Mouse (Mus musculus) heart, adult 2 months (tissue): Measurements from ENCODE around the gene Bmpr1b. TPM values are rescaled to one million over a fixed set of nuclear protein-coding genes. Genes with fewer than 3 reads are reported as not detected.

Experiments
- DNase-seq, 2 experiments: peaks; one replicate each; pipeline ENCODE4 v3.0.0; 2021
- H3K27ac ChIP-seq: fragments of 200-600 bp; 2 replicates; pipeline ENCODE4 v1.8.1; 2022
- H3K27me3 ChIP-seq: fragments of 200-500 bp; 2 replicates; pipeline ENCODE4 v1.6.1; 2012; ENCODE audit warnings: mild to moderate bottlenecking, low read length, inconsistent platforms, mixed read lengths; ENCODE audit not compliant: control insufficient read depth, insufficient read depth
- H3K36me3 ChIP-seq: fragments of 200-500 bp; 2 replicates; pipeline ENCODE4 v1.6.1; 2012; ENCODE audit warnings: low read length, inconsistent platforms; ENCODE audit not compliant: control insufficient read depth, insufficient read depth
- H3K4me1 ChIP-seq: fragments of 200-500 bp; 2 replicates; pipeline ENCODE4 v1.6.1; 2011; ENCODE audit warnings: low read length; ENCODE audit not compliant: control insufficient read depth, insufficient read depth
- H3K4me3 ChIP-seq: fragments of 200-600 bp; 2 replicates; pipeline ENCODE4 v1.8.1; 2022
- H3K79me2 ChIP-seq: fragments of 200-500 bp; replicated peaks from 2 replicates; pipeline ENCODE4 v1.6.1; 2012; ENCODE audit warnings: mild to moderate bottlenecking, inconsistent platforms, low read length, moderate library complexity, mixed read lengths; ENCODE audit not compliant: control insufficient read depth, insufficient read depth
- H3K9ac ChIP-seq: fragments of 200-500 bp; 2 replicates; pipeline ENCODE4 v1.6.1; 2012; ENCODE audit warnings: low read depth, mild to moderate bottlenecking, control low read depth, inconsistent platforms, low read length, mixed read lengths
- CTCF ChIP-seq: fragments of 200-600 bp; IDR thresholded peaks from 2 replicates; pipeline ENCODE4 v1.8.1; 2022; ENCODE audit warnings: antibody characterized with exemption, mild to moderate bottlenecking, moderate library complexity
- EP300 ChIP-seq: fragments of 200-500 bp; IDR thresholded peaks from 2 replicates; pipeline ENCODE4 v1.6.1; 2011; ENCODE audit warnings: low read depth, low read length, control low read depth; ENCODE audit not compliant: insufficient read depth
- POLR2A ChIP-seq: fragments of 200-500 bp; IDR thresholded peaks from 2 replicates; pipeline ENCODE4 v1.6.1; 2011; ENCODE audit warnings: mild to moderate bottlenecking, low read depth, low read length, control low read depth; ENCODE audit not compliant: insufficient read depth
- WGBS: fragments of 180-500 bp; shearing (Covaris S2); methylation state at CpG from one replicate; pipeline ENCODE4 v1.1.7; 2018; 5-methylcytosine and 5-hydroxymethylcytosine counted together
- intact Hi-C: fragments of 180-260 bp; cut with DNase I; formaldehyde crosslinking; loops from one replicate; pipeline ENCODE4 v1.15.1; 2025
- polyA plus RNA-seq: library from polyadenylated mRNA; depleted of rRNA; stranded (reverse); fragments of >200 nt; gene quantifications from 2 replicates; pipeline ENCODE4 v1.2.3, GENCODE M21; 2012
- total RNA-seq, 2 experiments: library from RNA; stranded (reverse); gene quantifications; 2 replicates each; pipeline ENCODE4 v1.2.3; 2021

Bmpr1b gene
- total and polyA plus RNA-seq, 3 experiments = 0.29 to 0.43 (median 0.30) TPM

- 46% methylated on average over 9 of the region's 9 CpGs for WGBS
- H3K4me3 ChIP-seq = no peak overlapping the region
- no peak overlapping the region for H3K27ac ChIP-seq
- H3K4me1 ChIP-seq = no peaks in the 10 kb centered on the region; the same call in 1 of the 2 replicates
- TF ChIP-seq POLR2A (no peak), CTCF (no peak), EP300 (no peak)
- no peaks in the 10 kb centered on the region for H3K36me3 ChIP-seq
- DNase-seq = no peak
- intact Hi-C loops = no loop called here
- H3K27me3 ChIP-seq = peaks cover 10% of the 10 kb centered on the region
- H3K9ac ChIP-seq = no peak overlapping the region
- H3K79me2 ChIP-seq = no peaks in the 10 kb centered on the region
Observed at GRCm38 (mm10) chr3:142164981-142165380, 4.2 kb downstream of the Bmpr1b start.

- Histone ChIP-seq H3K4me3 (no peak overlapping the region), H3K79me2 (no peaks in the 10 kb centered on the region), H3K4me1 (no peaks in the 10 kb centered on the region), H3K27me3 (peaks cover 6% of the 10 kb centered on the region), H3K9ac (no peak overlapping the region), H3K27ac (no peak overlapping the region), H3K36me3 (no peaks in the 10 kb centered on the region)
- intact Hi-C loops = no loop called here
- no peak for TF ChIP-seq POLR2A
- TF ChIP-seq CTCF = no peak
- no peak for TF ChIP-seq EP300
- 66% methylated on average over 2 of the region's 2 CpGs for WGBS
- no peak for DNase-seq
Observed at GRCm38 (mm10) chr3:142163896-142164295, 5.3 kb downstream of the Bmpr1b start.

GRCm38 (mm10) chr3:142161405-142161804 is 7.8 kb downstream of the Bmpr1b start:
- no peak for TF ChIP-seq POLR2A
- TF ChIP-seq EP300 = no peak
- no peak for TF ChIP-seq CTCF
- Histone ChIP-seq H3K36me3 (no peaks in the 10 kb centered on the region), H3K27me3 (no peaks in the 10 kb centered on the region), H3K27ac (no peak overlapping the region), H3K4me1 (no peaks in the 10 kb centered on the region), H3K9ac (no peak overlapping the region), H3K79me2 (no peaks in the 10 kb centered on the region), H3K4me3 (no peak overlapping the region)
- no peak for DNase-seq
- WGBS = 57% methylated on average over 3 of the region's 3 CpGs
- intact Hi-C loops = no loop called here

- Histone ChIP-seq H3K4me1 (no peaks in the 10 kb centered on the region), H3K36me3 (no peaks in the 10 kb centered on the region), H3K27ac (no peak overlapping the region), H3K9ac (no peak overlapping the region), H3K4me3 (no peak overlapping the region), H3K79me2 (no peaks in the 10 kb centered on the region), H3K27me3 (no peaks in the 10 kb centered on the region)
- no peak for DNase-seq
- 83% methylated on average over 5 of the region's 5 CpGs for WGBS
- intact Hi-C loops = no loop called here
- TF ChIP-seq POLR2A (no peak), CTCF (no peak), EP300 (no peak)
Observed at GRCm38 (mm10) chr3:142151980-142152379, 17.2 kb downstream of the Bmpr1b start.

GRCm38 (mm10) chr3:142138796-142139195 is 30.4 kb downstream of the Bmpr1b start:
- no peak overlapping the region for H3K27ac ChIP-seq
- no peaks in the 10 kb centered on the region for H3K4me1 ChIP-seq
- DNase-seq = no peak
- H3K79me2 ChIP-seq = no peaks in the 10 kb centered on the region
- intact Hi-C loops = no loop called here
- TF ChIP-seq CTCF (no peak), EP300 (no peak), POLR2A (no peak)
- no peak overlapping the region for H3K9ac ChIP-seq
- H3K4me3 ChIP-seq = no peak overlapping the region
- H3K36me3 ChIP-seq = no peaks in the 10 kb centered on the region
- H3K27me3 ChIP-seq = no peaks in the 10 kb centered on the region; the same call in 1 of the 2 replicates
- WGBS = 55% methylated on average over 5 of the region's 5 CpGs

- TF ChIP-seq EP300 (no peak), POLR2A (no peak)
Observed at GRCm38 (mm10) chr3:142126379-142126778, 42.8 kb downstream of the Bmpr1b start.

GRCm38 (mm10) chr3:142125556-142125955 is 43.7 kb downstream of the Bmpr1b start:
- DNase-seq = peak in 1 of 2 experiments; percentile 31
- 0 out of 2 replicates have a peak, but pooled peaks cover 2% of the 10 kb centered on the region for H3K27me3 ChIP-seq
- no peak overlapping the region for H3K27ac ChIP-seq
- no peaks in the 10 kb centered on the region for H3K79me2 ChIP-seq
- no peaks in the 10 kb centered on the region for H3K36me3 ChIP-seq
- intact Hi-C loops = loop anchor here (10.0 kb wide), 1 partner anchor 191 kb away; no protein-coding TSS in a partner anchor
- 21% methylated on average over 2 of the region's 2 CpGs for WGBS
- no peaks in the 10 kb centered on the region for H3K4me1 ChIP-seq
- no peak for TF ChIP-seq EP300
- H3K9ac ChIP-seq = no peak overlapping the region
- H3K4me3 ChIP-seq = no peak overlapping the region

More at GRCm38 (mm10) chr3:142126379-142126778, 42.8 kb downstream of the Bmpr1b start:
- no peak overlapping the region for H3K9ac ChIP-seq
- intact Hi-C loops = loop anchor here (10.0 kb wide), 1 partner anchor 192 kb away; no protein-coding TSS in a partner anchor
- no peak overlapping the region for H3K4me3 ChIP-seq
- no peaks in the 10 kb centered on the region for H3K36me3 ChIP-seq
- H3K4me1 ChIP-seq = no peaks in the 10 kb centered on the region
- H3K79me2 ChIP-seq = no peaks in the 10 kb centered on the region
- 70% methylated on average over 1 of the region's 1 CpGs for WGBS
- no peak overlapping the region for H3K27ac ChIP-seq
- DNase-seq = no peak
- H3K27me3 ChIP-seq = 0 out of 2 replicates have a peak, but pooled peaks cover 2% of the 10 kb centered on the region
